Mouse (Mus musculus) cortical plate, adult 2 months (tissue): ENCODE data around the gene Glb1l3. TPM values are rescaled to one million over a fixed set of nuclear protein-coding genes. Genes with fewer than 3 reads are reported as not detected.

Experiments
- H3K27ac ChIP-seq: fragments of 200-500 bp; 2 replicates; pipeline ENCODE4 v1.5.1; 2012; ENCODE audit warnings: low read length, control low read depth, inconsistent platforms; ENCODE audit not compliant: insufficient read depth
- H3K4me1 ChIP-seq: fragments of 200-500 bp; 2 replicates; pipeline ENCODE4 v1.6.1; 2011; ENCODE audit warnings: low read length; ENCODE audit not compliant: control insufficient read depth, insufficient read depth
- H3K4me3 ChIP-seq: fragments of 200-500 bp; 2 replicates; pipeline ENCODE4 v1.5.1; 2011; ENCODE audit warnings: mild to moderate bottlenecking, low read length, control low read depth; ENCODE audit not compliant: insufficient read depth
- CTCF ChIP-seq: fragments of 200-500 bp; IDR thresholded peaks from 2 replicates; pipeline ENCODE4 v1.5.1; 2011; ENCODE audit warnings: mild to moderate bottlenecking, control low read depth, low read length; ENCODE audit not compliant: insufficient read depth; ENCODE audit errors: extremely low read depth
- POLR2A ChIP-seq: fragments of 200-500 bp; IDR thresholded peaks from 2 replicates; pipeline ENCODE4 v1.6.1; 2011; ENCODE audit warnings: mild to moderate bottlenecking, low read length, control low read depth; ENCODE audit not compliant: insufficient read depth; ENCODE audit errors: extremely low read depth
- polyA plus RNA-seq: library from polyadenylated mRNA; depleted of rRNA; stranded (reverse); fragments of >200 nt; gene quantifications from 2 replicates; pipeline ENCODE4 v1.2.3, GENCODE M21; 2012; rRNA removed

Gene Glb1l3
- polyA plus RNA-seq, 1 experiment, result not detected

DNA sequence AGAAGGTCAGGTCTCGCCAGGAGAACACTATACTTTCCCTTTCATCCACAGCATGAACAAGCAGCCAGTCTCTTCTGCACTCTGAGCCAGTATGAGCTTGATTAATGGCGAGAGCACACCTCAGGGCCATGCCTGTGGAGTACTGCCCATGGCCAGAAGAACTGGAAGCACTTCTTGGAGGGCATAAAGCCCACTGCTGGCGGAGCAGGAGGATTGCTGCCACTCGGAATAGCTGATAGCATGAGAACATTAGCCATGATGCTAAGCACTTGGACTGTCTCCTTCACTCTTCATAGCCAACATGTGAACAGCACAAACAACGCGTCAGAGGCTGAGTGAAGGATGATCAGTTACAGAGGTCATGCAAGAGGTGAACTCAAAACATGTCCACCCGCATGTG is 82.3 kb downstream of the Glb1l3 start:
- no peak overlapping the region for H3K27ac ChIP-seq
- H3K4me1 ChIP-seq, result no peaks in the 10 kb centered on the region
- no peak overlapping the region for H3K4me3 ChIP-seq
- no peak for TF ChIP-seq CTCF
- no peak for TF ChIP-seq POLR2A

GRCm38 (mm10) chr9:26776122-26776902 is 84.4 kb downstream of the Glb1l3 start:
- TF ChIP-seq POLR2A (no peak), CTCF (peak; percentile 74)
- Histone ChIP-seq H3K4me3 (no peak overlapping the region), H3K4me1 (no peaks in the 10 kb centered on the region), H3K27ac (no peak overlapping the region)

DNA sequence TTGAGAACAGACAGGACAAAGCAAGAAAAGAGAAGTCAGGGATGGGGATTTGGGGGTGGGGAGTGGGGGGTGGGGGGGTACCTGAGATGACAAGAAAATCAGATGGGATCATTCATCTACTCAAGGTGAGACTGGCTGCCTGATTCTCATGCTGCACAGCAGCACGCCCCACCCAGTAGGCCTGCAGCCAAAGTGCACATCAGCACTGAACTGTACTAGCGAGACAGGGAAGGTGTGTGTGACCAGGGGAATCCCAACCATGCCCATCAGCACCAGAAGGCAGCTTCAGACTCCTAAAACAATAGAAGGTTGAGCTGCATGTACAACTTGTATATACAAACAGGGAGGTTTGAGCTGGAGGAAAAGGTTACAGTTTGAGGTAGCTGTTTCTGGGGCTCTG is 85.0 kb downstream of the Glb1l3 start:
- Histone ChIP-seq H3K4me3 (no peak overlapping the region), H3K4me1 (no peaks in the 10 kb centered on the region), H3K27ac (no peak overlapping the region)
- no peak for TF ChIP-seq POLR2A

DNA sequence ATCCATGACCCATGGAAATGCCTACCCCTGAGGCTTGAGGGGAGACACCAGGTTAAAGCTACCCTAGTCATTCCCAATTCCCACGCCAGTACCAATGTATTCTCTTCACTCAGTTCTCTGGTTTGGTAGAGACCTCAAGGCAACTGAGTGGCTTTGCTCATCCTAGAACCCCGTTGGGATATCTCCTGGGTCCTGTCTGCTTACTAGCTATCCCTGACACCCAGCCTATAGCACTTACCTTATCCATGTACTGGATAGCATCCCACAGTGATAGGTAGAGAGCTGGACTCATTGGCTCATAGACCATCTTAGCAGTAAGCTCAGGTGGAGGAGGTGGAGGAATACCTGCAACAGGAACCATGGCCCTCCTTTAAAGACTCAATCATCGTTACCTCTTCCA is 92.5 kb downstream of the Glb1l3 start:
- H3K27ac ChIP-seq, result no peak overlapping the region
- TF ChIP-seq CTCF (no peak), POLR2A (no peak)

More for the DNA sequence above, 92.5 kb downstream of the Glb1l3 start:
- no peaks in the 10 kb centered on the region for H3K4me1 ChIP-seq
- H3K4me3 ChIP-seq, result no peak overlapping the region

Other genes with a start within 250 kb of the Glb1l3 start
- gene B3gat1, start 127.2 kb downstream of the Glb1l3 start, polyA plus RNA-seq, result 202 and 216 TPM in 2 replicates
- 0.42 and 0.44 TPM in 2 replicates for gene Glb1l2, start 54.4 kb downstream of the Glb1l3 start, polyA plus RNA-seq
- gene Gm1110, start 62.2 kb upstream of the Glb1l3 start, polyA plus RNA-seq, result 0.04 TPM in 1 of 2 replicates, not detected in the other
- gene Acad8, start 138.7 kb upstream of the Glb1l3 start, polyA plus RNA-seq, result 36.4 and 37.4 TPM in 2 replicates
- 64.2 and 78.1 TPM in 2 replicates for gene Thyn1, start 138.8 kb upstream of the Glb1l3 start, polyA plus RNA-seq
- 73.3 and 79.4 TPM in 2 replicates for gene Vps26b, start 169.2 kb upstream of the Glb1l3 start, polyA plus RNA-seq
- gene Ncapd3, start 169.3 kb upstream of the Glb1l3 start, polyA plus RNA-seq, result 35.1 and 35.2 TPM in 2 replicates